Mouse (Mus musculus): ENCODE data around the gene Pnliprp2.
A peak's percentile ranks its signal among the peaks of the same experiment; 100 is the strongest.

Pnliprp2 gene

GRCm38 (mm10) chr19:58759423-58759822 lies at the start of gene Pnliprp2:
Gene Pnliprp2 (plus strand): TSS chr19:58759719.
- DNase-seq (ENCODE audit: inconsistent age in 2 of 2, low spot score in 1 of 2) = peak; percentile 7 to 33

- DNase-seq (ENCODE audit: inconsistent age in 2 of 2, low spot score in 1 of 2) = no peak
Observed at GRCm38 (mm10) chr19:58717925-58718324, 41.6 kb upstream of the Pnliprp2 start.

- DNase-seq (ENCODE audit: inconsistent age in 2 of 2, low spot score in 1 of 2) = no peak
Observed at GRCm38 (mm10) chr19:58720439-58720838, 39.1 kb upstream of the Pnliprp2 start.

- DNase-seq (ENCODE audit: inconsistent age in 2 of 2, low spot score in 1 of 2) = no peak
Observed at GRCm38 (mm10) chr19:58726551-58726950, 33.0 kb upstream of the Pnliprp2 start.

DNA sequence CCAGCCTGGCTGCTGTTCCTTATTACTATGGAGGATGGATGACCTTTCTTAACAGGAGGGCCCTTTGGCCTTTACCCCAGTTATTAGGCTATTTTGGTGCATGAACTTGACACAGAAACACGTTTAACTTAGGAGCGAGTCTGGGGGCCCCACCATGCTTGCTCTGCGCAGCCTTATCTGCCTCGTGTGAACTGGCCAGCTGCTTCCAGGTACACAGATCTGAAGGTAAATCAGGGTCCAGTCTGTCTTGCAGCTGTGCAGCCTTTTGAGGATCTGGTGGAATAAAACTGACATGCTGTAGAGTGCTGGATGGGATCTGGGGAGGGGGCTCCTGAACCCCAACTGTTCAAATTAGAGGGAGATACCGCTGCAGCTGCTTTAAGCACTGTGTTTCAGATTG lies 31.8 kb upstream of the Pnliprp2 start:
- no peak for DNase-seq (ENCODE audit: inconsistent age in 2 of 2, low spot score in 1 of 2)

- no peak for DNase-seq (ENCODE audit: inconsistent age in 2 of 2, low spot score in 1 of 2)
Observed at GRCm38 (mm10) chr19:58728445-58729031, 31.0 kb upstream of the Pnliprp2 start, which contains the start of gene Pnliprp1. Gene Pnliprp1 (plus strand): TSS chr19:58728887.

GRCm38 (mm10) chr19:58733216-58733615 lies 26.3 kb upstream of the Pnliprp2 start:
- DNase-seq (ENCODE audit: inconsistent age in 2 of 2, low spot score in 1 of 2) = no peak

GRCm38 (mm10) chr19:58738111-58738510 lies 21.4 kb upstream of the Pnliprp2 start:
- DNase-seq (ENCODE audit: inconsistent age in 2 of 2, low spot score in 1 of 2) = no peak

- DNase-seq (ENCODE audit: inconsistent age in 2 of 2, low spot score in 1 of 2) = no peak
Observed at GRCm38 (mm10) chr19:58741036-58741435, 18.5 kb upstream of the Pnliprp2 start.

DNA sequence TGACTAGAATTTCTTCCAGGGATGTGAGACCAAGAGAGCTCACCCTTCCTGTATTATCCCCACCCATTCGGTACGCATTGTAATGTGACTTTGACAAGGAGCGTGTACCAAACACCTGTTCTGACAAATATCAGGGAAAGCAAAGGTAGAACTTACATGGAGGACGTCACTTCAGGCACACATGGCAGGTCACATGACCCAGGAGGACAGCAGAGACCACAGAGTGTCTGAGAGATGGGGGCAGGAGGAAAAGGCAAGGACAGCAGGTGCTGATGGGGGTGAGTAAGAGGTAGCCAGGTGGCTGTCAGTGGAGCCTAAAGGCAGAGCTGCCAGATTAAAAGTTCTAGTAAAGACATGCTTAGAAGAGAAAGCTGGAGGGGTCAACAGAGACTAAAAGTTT lies 16.8 kb upstream of the Pnliprp2 start:
- DNase-seq (ENCODE audit: inconsistent age in 2 of 2, low spot score in 1 of 2) = no peak

GRCm38 (mm10) chr19:58743736-58744135 lies 15.8 kb upstream of the Pnliprp2 start:
- no peak for DNase-seq (ENCODE audit: inconsistent age in 2 of 2, low spot score in 1 of 2)

DNA sequence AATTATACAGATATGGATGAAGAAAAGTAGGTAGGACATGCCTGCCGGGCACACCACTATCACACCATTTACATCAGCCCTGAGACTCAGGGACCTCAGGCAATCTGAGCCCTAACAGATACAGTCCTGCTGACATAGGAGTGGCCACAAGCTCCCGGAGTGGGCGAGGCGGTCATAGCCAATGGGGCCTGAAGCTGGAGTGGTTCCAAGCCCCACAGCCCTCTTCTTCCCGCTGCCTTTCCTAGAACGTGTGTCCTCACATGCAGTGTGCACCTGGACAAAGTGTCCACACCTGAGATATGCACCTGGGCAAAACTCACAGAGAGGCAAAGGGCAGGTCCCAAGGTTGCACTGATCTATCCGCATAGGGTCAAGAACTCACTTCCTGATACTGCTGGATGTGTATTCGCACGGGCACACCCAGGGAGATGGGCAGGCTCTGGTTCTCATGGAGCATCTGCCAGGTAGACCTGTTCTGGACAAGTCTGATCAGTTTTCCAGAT lies 12.0 kb upstream of the Pnliprp2 start:
- no peak for DNase-seq (ENCODE audit: inconsistent age in 2 of 2, low spot score in 1 of 2)

- DNase-seq (ENCODE audit: inconsistent age in 2 of 2, low spot score in 1 of 2) = no peak
Observed at GRCm38 (mm10) chr19:58750822-58751221, 8.7 kb upstream of the Pnliprp2 start.

- DNase-seq (ENCODE audit: inconsistent age in 2 of 2, low spot score in 1 of 2) = no peak
Observed at GRCm38 (mm10) chr19:58751504-58751903, 8.0 kb upstream of the Pnliprp2 start.

DNA sequence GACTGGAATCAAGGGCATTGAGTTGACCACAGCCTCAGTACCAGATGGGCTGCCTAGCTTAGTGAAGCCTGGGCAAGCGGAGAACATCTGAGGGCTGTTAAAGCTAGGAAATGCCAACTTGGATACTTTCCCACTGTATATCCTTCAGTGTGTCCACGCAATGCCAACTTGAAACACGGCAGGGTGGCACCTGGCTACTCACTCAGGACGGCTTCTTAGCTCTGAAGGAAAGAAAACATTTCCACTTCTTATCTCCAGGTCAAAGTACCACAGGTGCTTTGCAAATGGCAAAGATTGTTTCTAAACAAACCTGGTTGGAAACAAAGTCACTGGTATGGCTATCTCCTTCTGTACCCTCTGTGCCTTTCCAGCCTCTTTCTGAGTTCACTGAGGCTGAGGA lies 648 bp upstream of the Pnliprp2 start:
- DNase-seq (ENCODE audit: inconsistent age in 2 of 2, low spot score in 1 of 2) = no peak

DNA sequence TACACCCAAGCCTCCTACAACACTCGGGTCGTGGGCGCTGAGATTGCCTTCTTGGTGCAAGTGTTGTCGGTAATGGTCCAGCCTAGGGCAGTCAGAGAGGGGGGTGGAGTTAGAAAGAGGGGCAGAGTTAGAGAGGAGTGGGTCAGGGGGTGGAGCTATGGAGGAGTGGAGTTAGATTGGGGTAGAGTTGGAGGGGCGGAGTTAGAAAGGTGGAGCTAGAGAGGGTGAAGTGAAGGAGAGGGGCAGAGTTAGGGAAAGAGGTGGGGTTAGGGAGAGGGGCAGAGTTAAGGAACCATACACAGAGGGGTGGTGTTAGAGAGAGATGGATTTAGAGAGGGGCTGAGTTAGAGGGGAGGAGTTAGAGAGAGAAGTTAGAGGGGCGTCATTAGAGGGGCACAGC lies 2.8 kb downstream of the Pnliprp2 start:
- DNase-seq (ENCODE audit: inconsistent age in 2 of 2, low spot score in 1 of 2) = no peak

DNA sequence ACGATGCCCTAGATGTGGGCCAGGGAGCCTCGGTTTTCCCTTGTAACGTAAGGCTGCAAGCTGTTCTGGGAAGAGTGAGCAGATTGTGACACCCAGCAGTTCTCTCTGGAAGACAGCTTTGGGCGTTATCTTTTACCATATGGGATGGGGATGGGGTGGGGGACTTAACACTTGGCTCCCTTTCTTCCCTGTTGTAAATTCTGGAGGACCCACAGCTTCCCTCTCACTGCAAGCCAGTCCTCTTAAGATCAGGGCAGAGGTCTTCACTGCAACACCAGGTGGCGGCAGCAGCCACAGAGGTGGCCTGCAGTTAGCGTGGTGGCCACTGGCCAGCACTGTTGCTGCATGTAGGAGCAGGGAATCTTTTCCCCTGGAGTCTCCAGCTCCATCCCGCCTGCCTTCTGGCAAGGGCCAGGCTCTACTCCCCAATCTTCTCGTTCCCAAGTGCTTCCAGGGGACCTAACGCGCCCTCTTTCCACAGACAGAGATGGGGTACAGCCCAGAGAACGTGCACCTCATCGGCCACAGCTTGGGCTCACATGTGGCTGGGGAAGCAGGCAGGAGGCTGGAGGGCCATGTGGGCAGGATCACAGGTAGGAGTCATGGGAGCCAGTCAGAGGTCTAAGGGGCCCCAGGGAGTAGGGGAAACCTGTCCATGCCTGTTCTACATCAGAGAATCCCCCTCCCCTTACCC lies 3.5 kb downstream of the Pnliprp2 start:
- DNase-seq (ENCODE audit: inconsistent age in 2 of 2, low spot score in 1 of 2) = peak; percentile 52 to 81

DNA sequence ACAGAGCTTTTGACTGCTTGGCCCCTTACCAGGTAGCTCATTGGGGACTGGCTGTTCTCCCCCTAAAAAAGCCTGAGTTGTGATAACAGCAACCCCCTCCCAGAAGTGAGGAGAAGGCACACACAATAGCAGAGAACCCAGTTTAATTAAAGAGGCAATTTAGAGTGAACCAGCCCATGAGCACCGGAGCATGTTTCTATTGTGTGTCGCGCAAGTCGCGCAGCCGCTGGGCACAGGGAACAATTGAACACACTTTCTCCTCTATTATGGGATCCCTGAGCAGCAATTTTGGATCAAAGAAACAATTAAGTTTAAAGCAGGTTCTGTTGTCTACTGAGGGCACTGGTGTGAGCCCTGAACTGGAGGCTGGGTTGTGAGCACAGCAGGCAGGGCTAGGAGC lies 7.8 kb downstream of the Pnliprp2 start:
- DNase-seq (ENCODE audit: inconsistent age in 2 of 2, low spot score in 1 of 2) = no peak

DNA sequence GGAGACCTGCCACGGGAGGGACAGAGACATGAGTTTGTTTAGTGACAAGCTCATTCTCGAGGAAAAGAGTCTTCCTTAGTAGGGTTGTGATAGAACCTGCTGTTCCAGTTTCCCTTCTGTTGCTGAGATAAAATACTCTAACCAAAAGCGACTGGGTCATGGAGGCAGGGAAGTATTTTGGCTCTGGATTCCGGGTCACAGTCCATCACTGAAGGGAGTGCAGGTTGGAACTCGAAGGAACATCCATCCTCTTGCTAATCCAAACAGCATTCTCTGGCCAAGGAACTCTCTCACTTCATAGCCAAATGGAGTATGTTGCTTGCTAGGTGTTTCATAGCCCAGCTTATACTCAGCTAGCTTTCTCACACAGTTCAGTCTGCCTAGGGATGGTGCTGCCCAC lies 16.9 kb downstream of the Pnliprp2 start:
- DNase-seq (ENCODE audit: inconsistent age in 2 of 2, low spot score in 1 of 2) = no peak

DNA sequence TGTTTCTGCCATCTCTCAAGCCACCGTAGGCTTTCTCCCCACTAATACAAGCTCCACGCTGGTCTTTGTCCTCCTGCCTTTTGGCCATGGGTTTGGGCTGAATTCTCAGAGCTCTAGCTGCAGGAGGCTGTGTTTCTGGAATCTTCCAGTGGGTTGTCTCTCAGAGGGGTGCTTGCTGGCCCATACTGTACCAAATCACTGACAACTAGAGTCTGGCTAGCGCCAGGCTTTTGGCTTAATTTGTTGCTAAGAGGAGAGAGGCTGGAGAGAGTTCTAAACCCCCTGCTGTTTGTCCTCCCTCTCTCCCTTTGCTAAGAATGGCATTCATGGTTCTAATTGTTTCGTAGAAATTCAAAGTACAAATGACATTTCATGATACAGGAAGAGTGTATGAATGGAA lies 22.0 kb downstream of the Pnliprp2 start:
- no peak for DNase-seq (ENCODE audit: inconsistent age in 2 of 2, low spot score in 1 of 2)

DNA sequence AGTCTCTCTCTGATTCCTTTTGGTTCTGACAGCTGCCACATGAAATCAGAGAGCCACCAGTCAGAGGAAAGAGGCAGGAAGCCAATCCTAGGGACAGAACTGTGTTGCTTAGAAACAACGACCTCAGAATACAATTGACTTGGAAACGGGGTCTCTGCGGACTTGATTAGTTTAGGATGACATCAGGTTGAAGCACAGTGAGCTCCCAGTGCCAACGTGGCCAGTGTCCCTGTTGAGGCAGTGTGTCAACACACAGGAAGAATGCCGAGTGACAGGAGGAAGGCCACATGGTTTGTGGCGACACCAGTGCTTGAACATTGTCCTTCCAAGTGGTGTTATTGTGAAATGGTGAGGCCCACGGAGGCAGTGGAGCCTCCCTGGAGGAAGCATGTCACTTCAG lies 24.4 kb downstream of the Pnliprp2 start:
- DNase-seq (ENCODE audit: inconsistent age in 2 of 2, low spot score in 1 of 2) = peak in 1 of 2 experiments; percentile 68

DNA sequence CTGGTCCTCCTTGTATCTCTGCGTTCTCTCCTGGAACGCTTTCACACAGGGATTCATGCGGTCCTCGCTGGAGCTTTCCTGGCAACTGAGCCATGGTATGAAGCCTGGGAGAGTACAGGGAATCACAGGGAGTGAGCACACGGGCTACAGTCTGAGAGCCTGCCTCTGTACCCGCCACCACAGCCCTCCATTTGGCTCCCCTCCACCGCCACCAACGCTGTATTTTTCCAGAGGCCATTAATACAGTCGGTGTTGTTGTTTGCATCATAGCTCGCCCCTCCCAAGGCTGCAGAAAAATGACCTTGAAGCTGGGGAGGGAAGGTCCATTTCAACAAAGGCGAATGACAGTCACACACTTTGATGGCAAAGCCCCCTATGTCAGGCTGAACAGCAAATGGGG lies 29.7 kb downstream of the Pnliprp2 start:
- peak in 1 of 2 experiments; percentile 69 for DNase-seq (ENCODE audit: inconsistent age in 2 of 2, low spot score in 1 of 2)

- no peak for DNase-seq (ENCODE audit: inconsistent age in 2 of 2, low spot score in 1 of 2)
Observed at GRCm38 (mm10) chr19:58794284-58794683, 34.8 kb downstream of the Pnliprp2 start, which contains the start of gene 1700019N19Rik. Gene 1700019N19Rik (minus strand): TSS chr19:58794461.
